Mouse (Mus musculus) left cerebral cortex, adult 9 months (tissue): ENCODE data around the gene Gpc6.

Source experiments
- DNase-seq, 2 experiments: peaks; one replicate each; pipeline ENCODE4 v3.0.0; 2022; ENCODE audit warnings: low spot score in 2 of 2

Gene Gpc6

GRCm38 (mm10) chr14:117239694-117240427 is 314.7 kb downstream of the Gpc6 start:
- no peak for DNase-seq

DNA sequence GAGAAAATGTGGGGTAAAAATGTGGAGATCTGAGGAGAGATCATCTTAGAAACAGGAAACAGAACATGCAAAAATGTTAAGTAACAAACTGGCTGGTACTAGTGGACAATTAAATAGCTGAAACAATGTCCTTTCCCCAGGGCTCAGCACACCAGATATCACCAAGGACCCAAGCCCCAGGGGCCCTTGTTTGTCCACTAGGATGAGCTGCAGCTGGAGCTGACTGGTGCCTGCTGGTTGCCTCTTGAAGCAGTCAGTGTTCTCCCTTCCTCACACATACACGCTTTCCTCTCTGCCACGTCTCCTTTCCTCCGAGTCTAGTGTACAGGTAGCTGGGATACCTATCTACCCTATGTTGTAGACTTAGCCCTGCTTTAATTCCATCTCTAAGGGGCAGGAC is 320.5 kb downstream of the Gpc6 start:
- no peak for DNase-seq

DNA sequence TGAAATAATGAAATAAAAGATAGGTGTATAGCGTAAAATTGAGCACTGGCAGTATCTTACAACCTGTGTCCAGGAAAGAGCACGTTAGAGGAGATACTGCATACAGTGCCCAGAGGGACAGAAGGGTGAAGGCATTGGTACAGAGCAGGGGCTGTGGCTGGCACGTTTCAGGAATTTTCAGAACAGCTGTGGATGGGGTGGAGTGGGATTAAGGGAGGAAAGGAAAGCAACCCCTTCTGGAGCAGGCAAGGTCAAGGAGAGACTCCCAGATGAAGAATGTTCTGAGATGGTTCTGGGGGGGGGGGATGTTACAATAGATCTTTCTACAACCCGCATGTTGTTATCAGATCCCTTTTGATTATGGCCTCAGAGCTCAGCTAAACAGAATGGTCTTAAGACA is 331.1 kb downstream of the Gpc6 start:
- no peak for DNase-seq

GRCm38 (mm10) chr14:117265653-117266052 is 340.5 kb downstream of the Gpc6 start:
- DNase-seq: no peak

DNA sequence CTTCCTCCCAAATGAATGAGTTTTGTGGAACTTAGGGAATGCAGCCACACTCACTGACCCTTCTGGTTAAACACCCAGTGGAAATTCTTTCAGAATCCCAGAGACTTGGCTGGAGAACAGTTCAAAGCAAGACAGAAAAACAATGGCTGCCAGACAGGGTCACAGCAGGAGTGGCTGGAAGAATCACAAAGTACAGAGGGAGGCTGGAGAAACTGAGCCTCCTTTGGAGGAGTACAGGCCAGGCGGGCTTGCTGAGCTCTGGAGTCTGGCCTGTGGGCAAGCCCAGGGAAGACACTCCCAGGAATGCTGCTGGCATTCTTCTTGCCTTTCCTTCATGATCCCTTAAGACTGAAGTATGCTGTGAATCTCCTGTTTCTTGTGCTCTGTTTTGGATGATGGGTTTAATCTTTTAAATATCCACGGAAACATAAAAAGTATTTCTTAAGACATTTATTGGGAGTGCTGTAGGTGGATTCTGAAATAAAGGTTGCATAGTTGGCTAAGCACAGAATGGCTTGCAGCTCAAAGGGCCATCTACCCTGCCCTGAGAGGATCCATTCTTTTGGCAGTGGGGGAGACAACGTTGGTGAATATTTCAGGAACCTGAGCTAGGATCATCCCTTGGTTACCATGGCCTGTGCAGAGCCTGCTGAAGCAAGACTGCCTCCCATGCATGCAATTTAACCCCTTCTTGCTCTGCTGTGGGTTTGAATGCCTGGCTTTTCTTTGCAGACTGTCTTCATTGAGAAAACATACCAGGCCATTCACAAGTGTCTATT is 342.9 kb downstream of the Gpc6 start:
- no peak for DNase-seq

DNA sequence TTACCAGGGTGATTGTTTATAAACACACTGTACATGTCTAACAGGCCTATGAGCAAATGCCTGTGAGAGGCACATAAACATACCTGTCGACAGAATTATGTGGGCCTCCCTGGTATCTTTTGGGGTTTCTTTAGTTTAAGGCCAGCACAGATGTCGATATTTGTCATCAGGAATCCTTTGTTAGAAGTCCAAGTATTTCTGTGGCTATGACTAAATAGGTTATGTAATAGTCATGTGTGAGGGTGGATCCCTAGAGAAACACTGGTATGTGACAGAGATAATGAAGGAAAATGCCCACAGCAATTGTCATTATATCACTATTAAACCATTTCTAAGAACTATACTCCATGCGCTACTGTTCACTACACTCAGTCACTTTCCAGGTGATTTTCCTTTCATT is 358.5 kb downstream of the Gpc6 start:
- DNase-seq: no peak

DNA sequence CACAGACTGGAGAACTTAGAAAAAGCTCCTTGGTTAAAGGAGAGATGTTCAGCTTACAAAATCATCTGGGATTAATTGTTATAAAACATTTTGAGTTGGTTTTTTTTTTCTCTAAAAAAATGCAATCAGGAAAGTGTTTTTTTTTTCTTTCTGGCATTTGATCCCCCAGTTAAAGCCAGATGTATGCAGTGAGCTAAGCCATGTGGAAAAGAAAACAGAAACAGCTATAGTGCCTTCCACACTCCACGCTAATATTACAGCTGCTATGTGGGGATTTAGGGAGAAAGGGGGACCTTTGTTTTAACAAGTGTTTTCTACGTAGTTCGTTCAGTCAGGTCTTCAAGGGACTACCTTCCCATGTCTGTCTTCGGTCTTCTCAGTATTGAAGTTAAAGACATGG is 368.6 kb downstream of the Gpc6 start:
- no peak for DNase-seq

- DNase-seq: no peak
These were observed 371.2 kb downstream of the Gpc6 start for GRCm38 (mm10) chr14:117296207-117296838.

DNA sequence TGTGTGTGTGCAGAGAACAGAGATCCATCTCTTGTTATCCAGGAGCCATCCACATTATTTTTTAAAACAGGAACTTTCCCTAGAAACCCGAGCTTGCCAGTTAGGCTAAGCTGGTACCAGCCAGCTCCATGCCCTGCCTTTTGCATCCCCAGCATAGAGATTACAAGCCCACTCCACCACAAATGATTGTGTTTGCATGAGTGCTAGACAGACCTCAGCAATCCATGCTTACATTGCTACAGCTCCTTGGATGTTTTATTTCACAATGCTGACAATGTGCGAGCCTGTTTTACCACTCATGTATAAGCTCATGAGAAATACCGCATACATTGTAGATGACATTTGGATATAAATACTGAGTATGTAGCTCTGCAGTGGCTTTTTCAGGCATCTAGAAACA is 375.9 kb downstream of the Gpc6 start:
- DNase-seq: no peak

DNA sequence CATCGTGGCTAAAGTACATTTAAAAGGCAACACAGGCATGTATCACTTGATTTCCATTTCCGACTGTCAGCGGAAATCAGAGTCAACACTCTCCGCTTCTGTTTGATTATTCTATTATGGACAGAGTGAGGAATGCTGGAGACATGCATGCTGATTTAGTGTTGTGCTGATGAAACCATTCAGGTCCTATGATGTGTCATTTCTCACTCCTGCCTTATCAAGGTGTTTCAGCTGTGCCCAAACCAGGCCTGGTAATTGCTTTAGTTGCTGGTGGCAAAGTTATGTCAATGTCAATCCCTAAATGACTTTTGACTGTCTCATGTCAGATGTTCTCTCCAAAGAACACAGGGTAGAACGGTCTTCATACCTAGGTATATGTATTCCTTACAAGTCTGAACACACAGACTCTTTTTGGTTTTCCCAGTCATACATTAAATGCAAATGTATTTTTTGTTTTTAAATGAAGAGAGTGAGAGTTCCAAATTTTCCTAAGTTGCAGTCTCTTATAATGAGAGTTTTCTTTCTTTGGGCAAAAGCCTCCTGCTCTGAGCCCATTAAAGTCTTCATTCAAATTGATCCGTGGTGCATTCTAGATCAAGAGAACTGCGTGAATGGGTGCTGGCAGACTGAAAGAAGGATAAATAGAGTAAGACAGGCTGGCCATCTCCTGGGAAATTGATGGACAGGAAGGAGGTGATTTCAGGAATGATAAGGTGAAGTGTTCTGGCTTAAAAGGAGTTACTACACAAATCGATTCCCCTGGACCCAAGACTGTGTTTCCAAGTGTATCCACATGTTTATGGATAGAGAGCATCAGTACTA is 379.0 kb downstream of the Gpc6 start:
- DNase-seq: no peak

GRCm38 (mm10) chr14:117304723-117305010 is 379.6 kb downstream of the Gpc6 start:
- DNase-seq: no peak

- no peak for DNase-seq
These were observed 384.9 kb downstream of the Gpc6 start for GRCm38 (mm10) chr14:117309997-117310520.

DNA sequence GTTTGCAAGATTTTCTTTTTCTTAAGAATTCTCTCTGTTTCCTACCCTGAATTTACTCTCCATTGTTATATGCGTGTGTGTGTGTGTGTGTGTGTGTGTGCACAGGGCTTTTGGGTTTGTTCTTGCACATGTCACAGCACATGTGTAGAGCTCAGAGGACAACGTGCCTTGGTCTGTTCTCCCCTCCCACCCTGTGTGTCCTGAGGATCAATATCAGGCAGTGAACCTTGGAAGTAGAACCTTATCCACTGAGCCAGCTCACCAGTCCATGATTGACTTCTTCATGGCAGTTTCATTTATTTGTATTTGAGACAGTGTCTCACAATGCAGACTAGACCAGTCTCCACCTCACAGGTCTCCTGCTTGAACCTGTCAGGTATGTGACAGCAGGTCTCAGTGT is 399.1 kb downstream of the Gpc6 start:
- no peak for DNase-seq

DNA sequence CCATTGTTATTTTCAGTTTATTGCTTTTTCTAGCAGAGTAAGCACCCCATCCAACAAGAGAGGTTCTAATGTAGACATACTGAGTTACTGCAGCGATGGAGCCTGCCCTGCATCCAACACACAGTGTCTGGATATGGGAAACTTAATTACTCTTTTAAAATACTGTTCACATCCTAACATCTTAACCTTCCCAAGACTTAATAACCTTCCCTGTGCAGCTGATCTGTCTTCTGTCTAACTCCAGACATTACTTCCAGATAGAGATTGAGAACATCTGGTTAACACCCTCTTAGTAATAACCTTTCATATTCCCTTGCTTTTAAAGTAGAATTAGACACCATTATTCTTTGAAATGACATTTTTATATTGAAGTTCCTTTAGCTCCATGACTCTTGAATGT is 407.1 kb downstream of the Gpc6 start:
- no peak for DNase-seq

DNA sequence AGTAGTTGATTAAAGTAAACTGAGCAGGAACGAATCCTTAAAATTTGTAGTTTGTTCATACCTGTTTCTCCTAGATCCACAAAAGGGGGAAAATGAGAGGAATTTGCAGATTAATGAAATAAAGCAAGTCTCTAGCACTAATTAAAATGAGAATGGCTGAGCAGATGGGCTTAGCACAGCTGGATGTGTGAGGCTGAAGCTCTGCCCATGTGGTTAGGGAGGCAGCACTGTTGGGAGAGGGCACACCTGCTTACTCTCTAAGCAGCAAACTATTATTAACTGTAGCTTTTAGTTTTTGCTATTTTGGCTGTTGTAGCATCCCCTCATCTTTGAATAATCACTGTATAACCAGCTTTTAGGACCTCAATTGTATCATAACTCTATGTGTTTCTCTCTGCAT is 412.2 kb downstream of the Gpc6 start:
- no peak for DNase-seq

DNA sequence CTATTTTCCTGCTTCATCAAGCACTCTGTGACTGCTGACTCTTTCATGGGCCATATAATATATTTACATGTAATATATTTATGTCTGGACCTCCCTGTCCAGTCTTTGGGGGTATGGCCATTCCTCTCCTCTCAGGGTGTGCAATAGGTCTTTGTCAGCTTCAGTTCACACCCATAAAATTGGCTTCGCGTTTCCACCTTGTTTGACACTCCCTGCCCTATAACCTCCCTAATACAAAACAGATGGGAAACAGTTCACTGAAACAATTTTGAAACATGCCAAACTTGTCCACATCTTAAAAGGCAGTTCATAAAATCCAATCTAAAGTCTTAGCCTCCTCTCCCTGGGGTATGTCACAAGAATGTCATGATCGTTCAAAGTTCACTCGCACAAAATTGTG is 415.4 kb downstream of the Gpc6 start:
- no peak for DNase-seq

DNA sequence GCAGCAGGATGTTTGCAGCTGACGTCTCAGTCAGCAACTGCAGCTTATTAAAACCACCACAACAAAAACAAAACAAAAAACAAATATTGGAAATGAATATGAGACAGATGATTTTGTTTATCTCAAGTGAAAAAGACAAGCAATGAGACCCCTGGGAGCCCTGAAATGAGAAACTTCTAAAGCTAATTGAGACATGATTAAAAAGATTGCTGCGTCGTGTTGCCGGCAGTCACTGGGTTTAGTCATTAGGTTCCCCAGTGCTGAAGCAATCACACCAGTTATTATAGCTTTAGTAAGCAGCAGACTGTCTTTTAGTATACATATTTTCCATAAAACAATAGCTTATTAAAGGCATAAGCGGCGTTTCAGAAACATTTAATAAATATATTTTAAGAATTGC is 419.4 kb downstream of the Gpc6 start:
- no peak for DNase-seq

GRCm38 (mm10) chr14:117346372-117346885 is 421.3 kb downstream of the Gpc6 start:
- DNase-seq: no peak

GRCm38 (mm10) chr14:117351296-117351695 is 426.2 kb downstream of the Gpc6 start:
- DNase-seq: no peak

DNA sequence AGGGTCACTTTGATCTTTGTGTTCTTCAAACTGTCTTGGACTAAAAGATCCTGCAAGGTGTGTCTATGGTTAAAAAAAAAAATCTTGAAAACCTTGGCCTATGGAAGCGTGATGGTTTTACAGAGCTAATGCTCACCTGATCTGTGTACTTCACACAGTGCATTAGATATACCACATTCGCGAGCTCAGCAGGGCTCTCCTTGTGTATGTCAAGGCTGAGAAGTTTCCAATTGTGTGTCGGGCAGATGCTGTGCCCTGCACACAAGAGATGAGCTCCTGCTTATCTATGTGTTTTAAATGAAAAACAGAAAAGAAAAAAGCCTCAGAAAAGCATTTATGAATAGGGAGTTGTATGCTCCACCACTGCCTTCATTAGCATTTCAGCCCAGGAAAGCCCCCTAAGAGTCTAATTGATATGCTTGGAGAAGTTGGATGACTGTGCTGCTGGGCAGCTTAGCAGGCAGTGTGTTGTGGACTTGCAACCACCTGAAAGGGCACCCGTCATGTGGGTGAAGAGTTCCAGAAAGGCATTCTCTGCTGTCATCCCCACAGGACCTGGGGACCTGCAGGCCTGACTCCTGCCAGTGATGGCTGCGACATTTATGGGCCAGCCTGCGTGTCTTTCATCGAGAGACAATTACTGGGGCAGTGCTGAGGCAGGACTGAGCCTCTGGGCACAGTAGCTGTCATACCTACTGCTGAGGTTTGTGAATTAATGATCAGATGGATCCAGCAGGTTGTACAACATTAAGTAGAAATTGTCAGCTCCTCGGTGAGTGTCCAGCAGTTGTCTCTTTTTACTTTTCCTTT is 436.2 kb downstream of the Gpc6 start:
- DNase-seq: no peak

GRCm38 (mm10) chr14:117361965-117362309 is 436.8 kb downstream of the Gpc6 start:
- DNase-seq: no peak
